Mouse (Mus musculus) embryo, embryonic 10.5 days (tissue): ENCODE measurements around the gene Otulinl.
A peak's percentile ranks its signal among the peaks of the same experiment; 100 is the strongest.
"Not testable (repeated sequence)": the region's sequence is repeated elsewhere in the genome, so short reads cannot be mapped to it uniquely, and the experiment has no call there.

ENCODE experiments used
- DNase-seq: peaks from one replicate; pipeline ENCODE4 v3.0.0-alpha.2; 2015; ENCODE audit warnings: low spot score

Gene Otulinl

DNA sequence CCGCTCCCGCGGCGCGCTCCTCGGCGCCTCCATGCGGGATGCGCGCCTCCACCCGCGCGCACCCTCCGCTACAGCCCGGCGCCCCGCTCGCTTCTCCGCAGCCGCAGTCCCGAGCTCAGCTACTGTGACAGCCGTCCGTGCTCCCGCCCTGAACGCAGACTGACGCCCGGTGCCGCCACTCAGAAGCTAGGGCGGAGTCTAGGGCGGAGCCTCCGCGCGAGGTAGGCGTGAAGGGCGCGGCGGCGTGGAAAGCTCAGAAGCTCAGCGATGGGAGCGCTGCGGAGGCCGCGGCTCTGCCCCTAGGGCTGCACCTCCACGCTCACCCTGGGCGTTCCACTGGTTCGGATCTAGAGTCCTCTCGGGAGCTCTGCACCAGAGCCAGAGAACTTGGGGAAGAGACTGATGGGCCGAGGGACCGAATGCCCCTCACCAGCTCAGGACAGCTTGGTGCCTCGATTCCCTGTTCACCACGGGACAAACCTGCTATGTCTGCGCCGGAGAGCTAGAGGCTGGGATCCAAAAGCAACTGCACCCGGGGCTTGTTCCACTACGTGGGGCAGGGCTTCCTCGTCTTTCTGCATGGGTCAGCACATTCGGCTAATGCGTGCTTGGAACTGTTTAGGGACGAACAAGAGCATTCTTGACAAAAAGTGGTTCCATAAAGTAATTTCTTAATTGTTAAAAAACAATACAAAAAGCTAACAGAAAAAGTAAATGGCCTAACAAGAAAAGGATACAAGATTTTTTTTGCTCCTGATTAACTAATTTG is at the start of gene Otulinl:
Gene Otulinl (minus strand): TSS at position 161 of the 769 bp plus-strand sequence.
- DNase-seq = peak; percentile 95

DNA sequence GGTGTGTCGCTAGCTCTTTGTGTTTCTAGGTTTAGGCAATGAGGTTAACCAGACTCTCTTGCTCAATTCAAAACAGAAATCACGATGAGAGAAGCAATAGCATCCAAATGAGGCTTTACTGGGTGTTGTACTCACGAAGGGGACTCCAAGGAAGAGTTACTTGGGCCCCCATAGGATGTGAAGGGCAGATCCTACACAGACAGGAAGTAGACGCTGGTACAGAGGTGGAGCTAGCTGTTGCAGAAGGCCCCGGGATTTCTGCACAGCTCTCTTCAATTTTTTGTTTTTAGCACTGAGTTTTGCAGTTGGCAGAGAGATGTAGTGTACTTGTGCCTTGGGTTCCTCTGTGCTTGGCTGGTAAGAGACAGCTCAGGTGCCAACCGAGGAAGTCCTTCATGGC is 44.8 kb upstream of the Otulinl start:
- no peak for DNase-seq

DNA sequence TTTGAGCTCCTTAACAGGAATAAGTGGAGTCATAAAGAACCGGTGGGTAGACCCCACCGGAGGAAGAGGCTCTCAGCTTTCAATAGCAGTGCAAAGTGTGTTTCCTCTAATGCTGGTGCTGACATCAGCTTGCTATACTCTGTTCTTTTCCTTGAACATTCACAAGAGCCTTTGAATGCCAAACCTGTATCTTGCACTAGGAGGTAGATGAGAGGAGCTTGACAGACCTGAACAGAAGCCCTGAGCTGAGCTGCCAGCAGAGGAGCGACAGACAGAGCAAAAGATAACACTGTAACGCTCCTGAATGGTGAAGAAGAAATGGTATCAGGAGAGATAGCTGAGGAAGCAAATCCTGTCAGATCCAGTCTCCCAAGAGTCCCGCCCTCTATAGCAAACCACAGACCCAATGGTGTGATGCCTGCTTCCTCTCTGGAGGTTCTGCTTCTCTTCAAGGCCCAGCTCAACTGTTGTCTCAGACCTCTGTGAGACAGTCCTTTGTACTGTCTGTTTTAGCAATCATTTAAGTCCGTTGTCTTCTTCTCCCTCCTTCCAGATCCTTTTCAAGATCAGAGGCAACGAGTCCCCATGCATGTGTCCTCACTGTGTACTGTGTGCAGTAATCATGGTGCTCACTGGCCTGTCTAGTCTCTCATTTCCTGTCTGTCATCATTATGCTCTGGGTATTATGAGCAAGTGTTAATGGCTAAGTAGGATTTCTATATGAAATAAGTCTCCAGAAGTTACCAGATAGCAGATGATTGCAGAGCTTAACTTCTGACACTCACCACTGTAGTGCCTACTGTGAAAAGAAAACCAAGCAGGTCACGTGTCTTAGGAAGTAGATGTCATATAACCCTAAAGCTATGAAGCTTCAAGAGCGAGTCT is 43.7 kb upstream of the Otulinl start:
- peak; percentile 6 for DNase-seq

- DNase-seq = peak; percentile 6
Observed at GRCm38 (mm10) chr15:27724298-27724697, 42.9 kb upstream of the Otulinl start.

DNA sequence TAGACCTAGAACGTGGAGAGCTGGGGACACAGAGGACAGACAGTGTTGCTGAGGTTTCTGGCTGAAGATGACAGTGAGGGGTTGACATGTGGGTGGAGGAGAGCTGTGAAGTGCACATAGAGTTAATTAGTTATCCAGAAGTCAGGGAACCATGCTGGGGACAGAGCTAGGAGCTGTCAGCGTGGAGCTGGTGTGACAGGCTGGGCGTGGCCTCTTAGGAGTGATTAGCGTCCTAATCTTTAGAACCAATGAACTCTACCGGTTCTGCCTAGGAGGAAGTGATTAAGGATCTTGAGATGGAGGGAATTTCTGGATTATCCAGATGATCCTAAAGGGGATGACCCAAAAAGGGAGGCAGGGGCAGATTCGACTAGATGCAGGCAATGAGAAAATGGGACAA is 42.4 kb upstream of the Otulinl start:
- DNase-seq = no peak

GRCm38 (mm10) chr15:27720297-27720696 is 38.9 kb upstream of the Otulinl start:
- DNase-seq = not testable (repeated sequence)

GRCm38 (mm10) chr15:27718668-27719067 is 37.3 kb upstream of the Otulinl start:
- DNase-seq = no peak

GRCm38 (mm10) chr15:27715331-27715730 is 34.0 kb upstream of the Otulinl start:
- DNase-seq = peak; percentile 32

- DNase-seq = no peak
Observed at GRCm38 (mm10) chr15:27710698-27711097, 29.3 kb upstream of the Otulinl start.

DNA sequence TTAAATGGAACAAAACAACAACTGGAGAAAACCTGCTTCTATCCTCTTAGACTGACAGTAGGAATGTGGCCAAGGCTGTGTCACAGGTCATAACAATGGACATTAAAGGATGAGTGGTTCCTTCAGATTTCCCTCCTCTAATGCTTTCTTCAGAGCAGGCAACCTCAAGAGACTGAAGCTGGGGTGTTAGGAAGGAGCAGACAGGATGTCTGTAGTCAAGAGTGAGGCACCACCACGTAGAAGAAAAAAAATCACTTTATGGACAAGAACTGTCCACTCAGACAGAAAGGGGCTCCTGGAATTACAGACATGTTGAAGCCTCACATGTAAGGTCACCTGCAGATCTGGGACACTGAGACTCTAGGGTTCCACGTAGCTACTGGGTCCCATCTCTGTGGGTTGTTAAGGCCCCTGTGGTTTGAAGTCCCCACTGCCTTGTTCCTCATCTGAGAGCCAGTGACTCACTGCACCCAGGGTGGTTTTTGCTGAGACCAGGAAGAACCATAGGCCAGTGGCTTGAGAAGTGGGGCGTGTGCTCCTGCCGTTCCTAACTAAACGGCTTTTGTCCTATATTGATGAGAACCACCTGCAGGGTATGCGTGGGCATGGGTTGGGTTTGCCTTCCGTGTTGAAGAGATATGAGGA is 27.7 kb upstream of the Otulinl start:
- DNase-seq = no peak

- DNase-seq = no peak
Observed at GRCm38 (mm10) chr15:27708499-27708898, 27.1 kb upstream of the Otulinl start.

- no peak for DNase-seq
Observed at GRCm38 (mm10) chr15:27702972-27703313, 21.6 kb upstream of the Otulinl start.

- no peak for DNase-seq
Observed at GRCm38 (mm10) chr15:27702031-27702971, 20.9 kb upstream of the Otulinl start.

- DNase-seq = no peak
Observed at GRCm38 (mm10) chr15:27697632-27698031, 16.3 kb upstream of the Otulinl start.

DNA sequence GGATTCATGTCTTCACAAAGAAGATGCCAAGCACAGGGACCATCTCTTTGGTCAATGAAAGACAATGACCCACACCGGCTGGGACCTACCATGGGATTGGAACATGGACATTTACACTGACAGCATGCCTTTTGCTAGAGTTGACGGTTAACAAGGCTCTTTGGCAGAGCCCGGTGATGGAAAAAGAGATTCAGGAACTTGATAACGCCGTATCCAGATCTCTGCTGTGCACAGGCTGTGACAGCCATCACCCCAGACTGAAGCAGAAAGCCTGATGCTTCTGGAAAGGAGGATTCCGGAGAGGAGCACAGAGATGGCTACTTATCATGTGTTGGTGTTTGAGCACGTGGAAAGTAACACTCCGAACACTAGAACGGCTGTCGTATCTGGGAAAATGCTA is 11.9 kb upstream of the Otulinl start:
- no peak for DNase-seq

GRCm38 (mm10) chr15:27692161-27692560 is 10.8 kb upstream of the Otulinl start:
- no peak for DNase-seq

- no peak for DNase-seq
Observed at GRCm38 (mm10) chr15:27691213-27691612, 9.8 kb upstream of the Otulinl start.

DNA sequence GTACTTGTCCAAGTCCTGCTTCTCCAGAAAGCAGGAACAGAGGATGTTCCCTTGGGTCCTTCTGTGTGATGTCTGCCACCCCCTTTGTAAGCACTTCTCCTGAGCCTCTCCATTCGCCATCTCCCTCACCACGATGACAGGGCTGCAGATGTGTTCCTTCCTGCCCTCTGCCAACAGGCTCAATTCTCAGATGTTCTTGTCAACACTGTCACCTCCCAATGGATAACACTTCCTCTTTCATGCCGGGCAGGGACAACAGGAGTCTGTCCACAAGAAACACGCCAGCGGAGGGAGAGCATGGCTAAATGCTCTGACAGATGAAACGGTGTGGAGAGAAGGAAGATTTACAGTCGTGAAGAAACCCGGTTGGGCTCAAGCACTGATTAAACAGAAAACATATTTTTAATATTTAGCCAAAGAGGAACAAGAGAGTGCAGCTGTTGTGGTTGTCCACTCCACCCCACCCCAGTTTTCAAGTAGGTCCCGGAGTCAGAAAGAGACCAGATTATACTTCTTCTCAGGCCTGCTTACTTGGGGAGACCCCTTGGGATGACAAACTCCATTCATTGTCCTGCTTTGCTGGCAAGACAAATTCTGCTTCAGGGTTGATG is 6.8 kb upstream of the Otulinl start:
- DNase-seq = no peak

DNA sequence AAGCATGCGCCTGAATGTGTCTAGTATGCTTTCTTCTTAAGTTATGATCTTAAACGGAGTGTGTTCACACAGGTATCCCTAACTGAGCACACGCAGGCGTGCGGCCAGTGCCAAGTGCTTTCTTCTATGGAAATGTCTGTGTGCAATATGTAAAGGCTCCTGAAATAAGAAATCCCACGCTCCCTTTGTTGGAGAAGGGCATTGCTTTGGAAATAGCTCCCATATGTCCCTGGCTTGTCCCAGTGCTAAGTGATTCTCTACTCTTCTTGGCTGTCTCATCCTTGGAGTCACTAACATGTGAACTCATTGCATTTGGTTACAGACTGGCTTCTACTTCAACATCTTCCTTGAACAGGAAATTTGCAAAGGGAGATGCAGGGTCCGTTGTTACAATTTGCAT is 3.4 kb upstream of the Otulinl start:
- no peak for DNase-seq

DNA sequence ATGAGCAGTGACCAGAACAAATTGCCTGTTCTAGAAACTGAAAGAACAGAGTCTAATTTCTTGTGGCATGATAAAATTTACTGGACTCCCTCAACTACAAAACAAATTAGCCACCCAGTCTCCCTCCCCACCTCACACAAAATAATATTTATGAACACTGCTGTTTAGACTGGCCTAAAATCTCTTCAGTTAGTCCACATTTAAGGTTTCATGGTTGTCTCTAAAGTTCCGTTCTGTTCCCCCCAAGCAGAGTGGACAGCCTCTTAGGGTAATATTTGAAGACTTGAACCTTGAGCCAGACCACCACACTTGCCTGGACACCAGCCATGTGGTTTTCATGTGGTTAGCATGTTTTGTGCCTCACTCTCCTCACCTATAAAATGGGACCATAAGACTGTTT is 1.8 kb upstream of the Otulinl start:
- no peak for DNase-seq

GRCm38 (mm10) chr15:27682619-27683018 is 1.2 kb upstream of the Otulinl start:
- DNase-seq = peak; percentile 63
